ENCODE assay signal across 15 mouse cellular contexts in genomic region chr5:113853541-113853940, GRCm38 (mm10). TPM values are rescaled to one million over a fixed set of nuclear protein-coding genes. Genes with fewer than 3 reads are reported as not detected.
DNase-seq lines count a peak whose midpoint lies in the region; ATAC-seq and TF ChIP-seq lines count a peak whose summit lies in the region.
"Had no signal": no experiment of that assay in that cellular context is flagged by ENCODE, and none has a peak within 500 bp of the region (broad histone marks: within the 10 kb centered on the region; RNA-seq: fewer than 3 reads in every experiment).

No protein-coding gene starts in this region.

- H3K4me1 ChIP-seq in heart, embryonic 11.5 days (ENCODE audit: control insufficient read depth, insufficient read depth, low read length), result peaks cover 51% of the 10 kb centered on the region
- peaks cover 34% of the 10 kb centered on the region for H3K4me1 ChIP-seq in midbrain, embryonic 10.5 days
- peaks cover 21% of the 10 kb centered on the region for H3K4me1 ChIP-seq in midbrain, embryonic 16.5 days (ENCODE audit: control insufficient read depth, insufficient read depth, low read length)
- no peaks in the 10 kb centered on the region for H3K4me1 ChIP-seq in intestine, postnatal 0 days (replicated peaks; ENCODE audit: control insufficient read depth, insufficient read depth, low read length)
- H3K4me1 ChIP-seq in stomach, postnatal 0 days (replicated peaks; ENCODE audit: control insufficient read depth, insufficient read depth), result no peaks in the 10 kb centered on the region

- no peak for TF ChIP-seq EP300 in stomach, postnatal 0 days (optimal IDR thresholded peaks at IDR 0.05)

- H3K9me3 ChIP-seq in heart, embryonic 11.5 days (replicated peaks; ENCODE audit: control insufficient read depth, low read length), result no peaks in the 10 kb centered on the region
- no peaks in the 10 kb centered on the region for H3K9me3 ChIP-seq in midbrain, embryonic 10.5 days (replicated peaks)
- no peaks in the 10 kb centered on the region for H3K9me3 ChIP-seq in midbrain, embryonic 16.5 days (replicated peaks; ENCODE audit: control insufficient read depth, low read length, poor library complexity, severe bottlenecking)
- no peaks in the 10 kb centered on the region for H3K9me3 ChIP-seq in intestine, postnatal 0 days (ENCODE audit: control insufficient read depth)
- no peaks in the 10 kb centered on the region for H3K9me3 ChIP-seq in stomach, postnatal 0 days (ENCODE audit: control insufficient read depth, low read length)
- H3K9me3 ChIP-seq: liver, embryonic 13.5 days; megakaryocyte, embryonic 14.5 days had no signal

- DNase-seq in heart, postnatal 10 days, result no peak
- DNase-seq in midbrain, embryonic 10.5 days (ENCODE audit: low spot score), result no peak
- no peak for DNase-seq in stomach, postnatal 0 days (ENCODE audit: low spot score)
- no peak for DNase-seq in adipocyte (ENCODE audit: low spot score)
- DNase-seq: adrenal gland, postnatal 25 days; cerebellum, adult 9-10 months; liver, embryonic 13.5 days had no signal

- H3K27ac ChIP-seq in heart, embryonic 11.5 days (ENCODE audit: low read depth, low read length), result peak overlapping the region; percentile 47
- H3K27ac ChIP-seq in midbrain, embryonic 10.5 days (replicated peaks), result 0 out of 2 replicates have a peak overlapping the region, but pooled peaks have one; percentile 9
- H3K27ac ChIP-seq in midbrain, embryonic 16.5 days (ENCODE audit: low read length), result no peak overlapping the region
- H3K27ac ChIP-seq in intestine, postnatal 0 days (ENCODE audit: low read depth, low read length), result peak overlapping the region; percentile 57
- H3K27ac ChIP-seq in stomach, postnatal 0 days (replicated peaks), result peak overlapping the region; percentile 77
- H3K27ac ChIP-seq: hindbrain, postnatal 0 days; left cerebral cortex, adult 2 months; liver, embryonic 13.5 days had no signal

- H3K4me2 ChIP-seq in heart, embryonic 11.5 days, result no peak overlapping the region
- no peak overlapping the region for H3K4me2 ChIP-seq in midbrain, embryonic 16.5 days (ENCODE audit: low read length)
- H3K4me2 ChIP-seq in intestine, postnatal 0 days (replicated peaks; ENCODE audit: low read depth), result no peak overlapping the region
- H3K4me2 ChIP-seq in stomach, postnatal 0 days (replicated peaks; ENCODE audit: low read depth), result no peak overlapping the region
- H3K4me2 ChIP-seq: liver, embryonic 13.5 days had no signal

- intact Hi-C loops in heart, postnatal 10 days (cut with DNase I), result loop anchor here (10.0 kb wide), 1 partner anchor 271 kb away; the partner anchor contains the start of gene Alkbh2

- H3K36me3 ChIP-seq in heart, embryonic 11.5 days (ENCODE audit: control insufficient read depth, insufficient read depth, low read length), result peaks cover 18% of the 10 kb centered on the region
- H3K36me3 ChIP-seq in midbrain, embryonic 10.5 days, result peaks cover 53% of the 10 kb centered on the region
- peaks cover 10% of the 10 kb centered on the region for H3K36me3 ChIP-seq in midbrain, embryonic 16.5 days (ENCODE audit: control insufficient read depth, insufficient read depth, low read length)
- peaks cover 46% of the 10 kb centered on the region for H3K36me3 ChIP-seq in intestine, postnatal 0 days (ENCODE audit: control insufficient read depth, insufficient read depth)
- peaks cover 6% of the 10 kb centered on the region; the same call in 1 of the 2 replicates for H3K36me3 ChIP-seq in stomach, postnatal 0 days (ENCODE audit: control insufficient read depth, insufficient read depth, low read length)

- no peak for TF ChIP-seq CTCF in intestine, postnatal 0 days (IDR thresholded peaks at IDR 0.05; ENCODE audit: low read depth)
- no peak; the same call in 1 of the 2 replicates for TF ChIP-seq CTCF in stomach, postnatal 0 days (IDR thresholded peaks at IDR 0.05; ENCODE audit: low read depth)

- no peak overlapping the region for H3K4me3 ChIP-seq in heart, embryonic 11.5 days (ENCODE audit: low read depth, low read length)
- no peak overlapping the region for H3K4me3 ChIP-seq in midbrain, embryonic 10.5 days
- H3K4me3 ChIP-seq in midbrain, embryonic 16.5 days (ENCODE audit: low read depth, low read length), result no peak overlapping the region
- no peak overlapping the region for H3K4me3 ChIP-seq in intestine, postnatal 0 days (ENCODE audit: low read depth, low read length)
- no peak overlapping the region for H3K4me3 ChIP-seq in stomach, postnatal 0 days (ENCODE audit: low read depth, low read length)
- H3K4me3 ChIP-seq: erythroblast, embryonic 14.5 days; left cerebral cortex, adult 2 months; liver, embryonic 13.5 days; megakaryocyte, embryonic 14.5 days had no signal

- 71% methylated on average over 10 of the region's 10 CpGs for WGBS in heart, embryonic 11.5 days (ENCODE audit: insufficient replicate concordance)
- 94% methylated on average over 10 of the region's 10 CpGs for WGBS in midbrain, embryonic 10.5 days
- whole genome bisulfite sequencing in midbrain, embryonic 16.5 days, result 85% methylated on average over 10 of the region's 10 CpGs
- WGBS in intestine, postnatal 0 days, result 84% methylated on average over 10 of the region's 10 CpGs
- 75% methylated on average over 10 of the region's 10 CpGs for WGBS in stomach, postnatal 0 days

- H3K27me3 ChIP-seq in heart, embryonic 11.5 days (ENCODE audit: control insufficient read depth, insufficient read depth, low read length), result no peaks in the 10 kb centered on the region
- no peaks in the 10 kb centered on the region for H3K27me3 ChIP-seq in midbrain, embryonic 10.5 days (ENCODE audit: low read depth, poor library complexity, severe bottlenecking)
- H3K27me3 ChIP-seq in midbrain, embryonic 16.5 days (ENCODE audit: control insufficient read depth, insufficient read depth, low read depth, low read length), result no peaks in the 10 kb centered on the region
- H3K27me3 ChIP-seq in intestine, postnatal 0 days (replicated peaks; ENCODE audit: control insufficient read depth, insufficient read depth, low read length), result no peaks in the 10 kb centered on the region
- H3K27me3 ChIP-seq in stomach, postnatal 0 days (ENCODE audit: control insufficient read depth, insufficient read depth, low read length), result no peaks in the 10 kb centered on the region
- H3K27me3 ChIP-seq: liver, embryonic 13.5 days; megakaryocyte, embryonic 14.5 days had no signal

- no peak for ATAC-seq in heart, embryonic 11.5 days (replicated peaks; ENCODE audit: insufficient number of reproducible peaks, low FRiP score, low TSS enrichment)
- no peak for ATAC-seq in midbrain, embryonic 16.5 days
- no peak for ATAC-seq in intestine, postnatal 0 days
- peak; percentile 14; the same call in 1 of the 2 replicates for ATAC-seq in stomach, postnatal 0 days (ENCODE audit: low FRiP score, low TSS enrichment)
- ATAC-seq: hindbrain, postnatal 0 days; lung, postnatal 0 days had no signal

- H3K9ac ChIP-seq in heart, embryonic 11.5 days (ENCODE audit: low read depth, low read length), result no peak overlapping the region
- H3K9ac ChIP-seq in midbrain, embryonic 16.5 days (ENCODE audit: low read depth, low read length), result no peak overlapping the region
- H3K9ac ChIP-seq in intestine, postnatal 0 days (ENCODE audit: low read depth, low read length), result no peak overlapping the region
- no peak overlapping the region for H3K9ac ChIP-seq in stomach, postnatal 0 days (ENCODE audit: low read length)
- H3K9ac ChIP-seq: liver, embryonic 13.5 days had no signal

RNA-seq across cellular contexts. Expression of gene Selplg, which starts 21.1 kb away (rescaled TPM):
- 0.97 and 1.5 TPM in 2 replicates for polyA plus RNA-seq in heart, embryonic 11.5 days (2014; fragmentation: Nextera tagmentation; extraction: Ambion mirVana)
- 1 to 10 TPM; 2.0 to 2.1 TPM for total RNA-seq in heart, postnatal 10 days (2021)
- 0.77 and 1.5 TPM in 2 replicates for polyA plus RNA-seq in midbrain, embryonic 10.5 days (2016; fragmentation: Nextera tagmentation; extraction: Ambion mirVana)
- polyA plus RNA-seq in midbrain, embryonic 16.5 days (2015; fragmentation: Nextera tagmentation; extraction: Ambion mirVana), result 1.6 and 2.0 TPM in 2 replicates
- polyA plus RNA-seq in intestine, postnatal 0 days (2015; fragmentation: Nextera tagmentation; extraction: Ambion mirVana), result 2.9 and 3.2 TPM in 2 replicates
- 2.0 and 2.6 TPM in 2 replicates for polyA plus RNA-seq in stomach, postnatal 0 days (2015; fragmentation: Nextera tagmentation; extraction: Ambion mirVana)

RNA-seq across cellular contexts. Expression of gene Tmem119, which starts 53.2 kb away (rescaled TPM):
- polyA plus RNA-seq in heart, embryonic 11.5 days (2014; fragmentation: Nextera tagmentation; extraction: Ambion mirVana), result 11.7 and 12.3 TPM in 2 replicates
- 10 to 100 TPM; 14.6 to 18.5 TPM for total RNA-seq in heart, postnatal 10 days (2021)
- polyA plus RNA-seq in midbrain, embryonic 10.5 days (2016; fragmentation: Nextera tagmentation; extraction: Ambion mirVana), result 23.6 and 25.1 TPM in 2 replicates
- 4.8 and 5.0 TPM in 2 replicates for polyA plus RNA-seq in midbrain, embryonic 16.5 days (2015; fragmentation: Nextera tagmentation; extraction: Ambion mirVana)
- 21.1 and 23.0 TPM in 2 replicates for polyA plus RNA-seq in intestine, postnatal 0 days (2015; fragmentation: Nextera tagmentation; extraction: Ambion mirVana)
- 35.3 and 36.6 TPM in 2 replicates for polyA plus RNA-seq in stomach, postnatal 0 days (2015; fragmentation: Nextera tagmentation; extraction: Ambion mirVana)

RNA-seq across cellular contexts. Expression of gene Coro1c, which starts 55.0 kb away (rescaled TPM):
- 113 and 140 TPM in 2 replicates for polyA plus RNA-seq in heart, embryonic 11.5 days (2014; fragmentation: Nextera tagmentation; extraction: Ambion mirVana)
- 10 to 100 TPM; 73.1 to 76.1 TPM for total RNA-seq in heart, postnatal 10 days (2021)
- polyA plus RNA-seq in midbrain, embryonic 10.5 days (2016; fragmentation: Nextera tagmentation; extraction: Ambion mirVana), result 205 and 233 TPM in 2 replicates
- polyA plus RNA-seq in midbrain, embryonic 16.5 days (2015; fragmentation: Nextera tagmentation; extraction: Ambion mirVana), result 201 and 209 TPM in 2 replicates
- 116 and 127 TPM in 2 replicates for polyA plus RNA-seq in intestine, postnatal 0 days (2015; fragmentation: Nextera tagmentation; extraction: Ambion mirVana)
- polyA plus RNA-seq in stomach, postnatal 0 days (2015; fragmentation: Nextera tagmentation; extraction: Ambion mirVana), result 91.6 and 93.6 TPM in 2 replicates
